Mouse (Mus musculus): Measurements from ENCODE around the gene Slc48a1.

DNA sequence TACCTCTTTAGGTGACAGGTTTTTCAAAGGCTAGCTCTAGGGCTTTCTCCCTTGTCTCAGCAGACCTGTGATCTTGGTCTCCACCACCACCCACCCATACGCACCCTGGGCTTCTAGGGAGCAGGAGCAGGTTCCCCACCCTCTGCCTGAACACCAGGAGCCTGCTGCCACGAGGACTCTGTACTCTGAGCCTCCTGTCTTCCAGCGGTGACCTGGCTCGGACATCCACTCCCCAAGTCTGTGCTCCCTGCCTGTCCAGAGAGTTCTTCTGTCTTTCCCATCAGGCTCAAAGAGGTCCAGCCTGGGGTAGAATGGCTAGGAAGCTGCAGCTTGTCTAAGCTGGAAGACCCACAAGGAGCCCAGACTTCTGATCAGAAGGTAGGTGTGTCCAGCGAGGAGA lies 35.1 kb upstream of the Slc48a1 start:
- TF ChIP-seq CTCF (IDR thresholded peaks at IDR 0.05; ENCODE audit: extremely low read depth, insufficient read depth, insufficient read length, insufficient replicate concordance) (no peak), POLR2A (IDR thresholded peaks at IDR 0.05; ENCODE audit: low read depth, low read length) (no peak)
